Mouse (Mus musculus): ENCODE results near the gene Itpr3. TPM values are rescaled to one million over a fixed set of nuclear protein-coding genes. Genes with fewer than 3 reads are reported as not detected.

Itpr3 gene
- polyA plus RNA-seq, 1 experiment from 2014 or later: 1.5 TPM

- Histone ChIP-seq H3K4me3 (ENCODE audit: low read depth, low read length) (no peak overlapping the region), H3K27me3 (ENCODE audit: control insufficient read depth, insufficient read depth, low read length) (no peaks in the 10 kb centered on the region), H3K9me3 (replicated peaks; ENCODE audit: control insufficient read depth, low read length) (no peaks in the 10 kb centered on the region), H3K27ac (replicated peaks; ENCODE audit: low read depth, low read length) (no peak overlapping the region), H3K4me1 (ENCODE audit: control insufficient read depth, insufficient read depth, low read length) (no peaks in the 10 kb centered on the region; the same call in 1 of the 2 replicates), H3K4me2 (ENCODE audit: low read depth, low read length) (no peak overlapping the region), H3K36me3 (replicated peaks; ENCODE audit: control insufficient read depth, insufficient read depth, low read depth, low read length) (no peaks in the 10 kb centered on the region), H3K9ac (replicated peaks; ENCODE audit: low read length) (no peak overlapping the region)
- no peak for DNase-seq (ENCODE audit: low spot score)
- ATAC-seq (replicated peaks; ENCODE audit: insufficient number of reproducible peaks, low FRiP score, low TSS enrichment, low read depth): no peak
- WGBS: 56% methylated on average over 6 of the region's 6 CpGs
Observed at GRCm38 (mm10) chr17:27074236-27074635, 17.1 kb downstream of the Itpr3 start.

GRCm38 (mm10) chr17:27074849-27075745 is 18.0 kb downstream of the Itpr3 start:
- Histone ChIP-seq H3K4me3 (ENCODE audit: low read depth, low read length) (no peak overlapping the region), H3K4me2 (ENCODE audit: low read depth, low read length) (no peak overlapping the region), H3K27ac (replicated peaks; ENCODE audit: low read depth, low read length) (no peak overlapping the region), H3K9ac (replicated peaks; ENCODE audit: low read length) (no peak overlapping the region; the same call in 1 of the 2 replicates), H3K36me3 (replicated peaks; ENCODE audit: control insufficient read depth, insufficient read depth, low read depth, low read length) (no peaks in the 10 kb centered on the region), H3K4me1 (ENCODE audit: control insufficient read depth, insufficient read depth, low read length) (no peaks in the 10 kb centered on the region; the same call in 1 of the 2 replicates), H3K27me3 (ENCODE audit: control insufficient read depth, insufficient read depth, low read length) (no peaks in the 10 kb centered on the region), H3K9me3 (replicated peaks; ENCODE audit: control insufficient read depth, low read length) (no peaks in the 10 kb centered on the region)
- 85% methylated on average over 17 of the region's 17 CpGs for WGBS
- ATAC-seq (replicated peaks; ENCODE audit: insufficient number of reproducible peaks, low FRiP score, low TSS enrichment, low read depth) (no peak), DNase-seq (ENCODE audit: low spot score) (no peak)

- H3K9me3 ChIP-seq (replicated peaks; ENCODE audit: control insufficient read depth, low read length): no peaks in the 10 kb centered on the region
- H3K4me1 ChIP-seq (ENCODE audit: control insufficient read depth, insufficient read depth, low read length): no peaks in the 10 kb centered on the region; the same call in 1 of the 2 replicates
- H3K4me3 ChIP-seq (ENCODE audit: low read depth, low read length): no peak overlapping the region
- no peak for DNase-seq (ENCODE audit: low spot score)
- ATAC-seq (replicated peaks; ENCODE audit: insufficient number of reproducible peaks, low FRiP score, low TSS enrichment, low read depth): no peak
- H3K9ac ChIP-seq (replicated peaks; ENCODE audit: low read length): no peak overlapping the region
- H3K36me3 ChIP-seq (replicated peaks; ENCODE audit: control insufficient read depth, insufficient read depth, low read depth, low read length): no peaks in the 10 kb centered on the region
- H3K4me2 ChIP-seq (ENCODE audit: low read depth, low read length): no peak overlapping the region
- no peaks in the 10 kb centered on the region for H3K27me3 ChIP-seq (ENCODE audit: control insufficient read depth, insufficient read depth, low read length)
- no peak overlapping the region for H3K27ac ChIP-seq (replicated peaks; ENCODE audit: low read depth, low read length)
- 93% methylated on average over 7 of the region's 7 CpGs for WGBS
Observed at GRCm38 (mm10) chr17:27077133-27077532, 20.0 kb downstream of the Itpr3 start.

GRCm38 (mm10) chr17:27077920-27078319 is 20.8 kb downstream of the Itpr3 start:
- no peak for DNase-seq (ENCODE audit: low spot score)
- H3K4me2 ChIP-seq (ENCODE audit: low read depth, low read length): no peak overlapping the region
- 76% methylated on average over 6 of the region's 6 CpGs for WGBS

GRCm38 (mm10) chr17:27078499-27078898 is 21.4 kb downstream of the Itpr3 start:
- no peak overlapping the region for H3K27ac ChIP-seq (replicated peaks; ENCODE audit: low read depth, low read length)
- no peaks in the 10 kb centered on the region for H3K9me3 ChIP-seq (replicated peaks; ENCODE audit: control insufficient read depth, low read length)
- H3K4me1 ChIP-seq (ENCODE audit: control insufficient read depth, insufficient read depth, low read length): no peaks in the 10 kb centered on the region; the same call in 1 of the 2 replicates
- H3K27me3 ChIP-seq (ENCODE audit: control insufficient read depth, insufficient read depth, low read length): no peaks in the 10 kb centered on the region
- H3K9ac ChIP-seq (replicated peaks; ENCODE audit: low read length): no peak overlapping the region
- no peak for DNase-seq (ENCODE audit: low spot score)
- H3K4me3 ChIP-seq (ENCODE audit: low read depth, low read length): no peak overlapping the region
- ATAC-seq (replicated peaks; ENCODE audit: insufficient number of reproducible peaks, low FRiP score, low TSS enrichment, low read depth): no peak
- H3K36me3 ChIP-seq (replicated peaks; ENCODE audit: control insufficient read depth, insufficient read depth, low read depth, low read length): no peaks in the 10 kb centered on the region
- 85% methylated on average over 6 of the region's 6 CpGs for WGBS
- no peak overlapping the region for H3K4me2 ChIP-seq (ENCODE audit: low read depth, low read length)

More at GRCm38 (mm10) chr17:27077920-27078319, 20.8 kb downstream of the Itpr3 start:
- Histone ChIP-seq H3K36me3 (replicated peaks; ENCODE audit: control insufficient read depth, insufficient read depth, low read depth, low read length) (no peaks in the 10 kb centered on the region), H3K9me3 (replicated peaks; ENCODE audit: control insufficient read depth, low read length) (no peaks in the 10 kb centered on the region), H3K27ac (replicated peaks; ENCODE audit: low read depth, low read length) (no peak overlapping the region), H3K4me3 (ENCODE audit: low read depth, low read length) (no peak overlapping the region), H3K27me3 (ENCODE audit: control insufficient read depth, insufficient read depth, low read length) (no peaks in the 10 kb centered on the region), H3K9ac (replicated peaks; ENCODE audit: low read length) (no peak overlapping the region), H3K4me1 (ENCODE audit: control insufficient read depth, insufficient read depth, low read length) (no peaks in the 10 kb centered on the region; the same call in 1 of the 2 replicates)
- ATAC-seq (replicated peaks; ENCODE audit: insufficient number of reproducible peaks, low FRiP score, low TSS enrichment, low read depth): no peak

- H3K4me2 ChIP-seq (ENCODE audit: low read depth, low read length): no peak overlapping the region
- WGBS: 79% methylated on average over 5 of the region's 5 CpGs
- no peak for DNase-seq (ENCODE audit: low spot score)
- H3K4me1 ChIP-seq (ENCODE audit: control insufficient read depth, insufficient read depth, low read length): no peaks in the 10 kb centered on the region
- no peaks in the 10 kb centered on the region for H3K36me3 ChIP-seq (replicated peaks; ENCODE audit: control insufficient read depth, insufficient read depth, low read depth, low read length)
- no peak overlapping the region for H3K9ac ChIP-seq (replicated peaks; ENCODE audit: low read length)
- no peaks in the 10 kb centered on the region for H3K9me3 ChIP-seq (replicated peaks; ENCODE audit: control insufficient read depth, low read length)
- H3K4me3 ChIP-seq (ENCODE audit: low read depth, low read length): no peak overlapping the region
- H3K27me3 ChIP-seq (ENCODE audit: control insufficient read depth, insufficient read depth, low read length): no peaks in the 10 kb centered on the region
- no peak overlapping the region for H3K27ac ChIP-seq (replicated peaks; ENCODE audit: low read depth, low read length)
- ATAC-seq (replicated peaks; ENCODE audit: insufficient number of reproducible peaks, low FRiP score, low TSS enrichment, low read depth): no peak
Observed at GRCm38 (mm10) chr17:27081868-27082267, 24.8 kb downstream of the Itpr3 start.

GRCm38 (mm10) chr17:27082796-27083195 is 25.7 kb downstream of the Itpr3 start:
- Histone ChIP-seq H3K9ac (replicated peaks; ENCODE audit: low read length) (no peak overlapping the region), H3K9me3 (replicated peaks; ENCODE audit: control insufficient read depth, low read length) (no peaks in the 10 kb centered on the region), H3K4me3 (ENCODE audit: low read depth, low read length) (no peak overlapping the region), H3K36me3 (replicated peaks; ENCODE audit: control insufficient read depth, insufficient read depth, low read depth, low read length) (no peaks in the 10 kb centered on the region), H3K4me2 (ENCODE audit: low read depth, low read length) (no peak overlapping the region), H3K27me3 (ENCODE audit: control insufficient read depth, insufficient read depth, low read length) (no peaks in the 10 kb centered on the region), H3K4me1 (ENCODE audit: control insufficient read depth, insufficient read depth, low read length) (no peaks in the 10 kb centered on the region), H3K27ac (replicated peaks; ENCODE audit: low read depth, low read length) (no peak overlapping the region)
- ATAC-seq (replicated peaks; ENCODE audit: insufficient number of reproducible peaks, low FRiP score, low TSS enrichment, low read depth) (no peak), DNase-seq (ENCODE audit: low spot score) (no peak)
- 62% methylated on average over 8 of the region's 8 CpGs for WGBS

- Histone ChIP-seq H3K9ac (replicated peaks; ENCODE audit: low read length) (no peak overlapping the region), H3K4me2 (ENCODE audit: low read depth, low read length) (no peak overlapping the region), H3K4me1 (ENCODE audit: control insufficient read depth, insufficient read depth, low read length) (no peaks in the 10 kb centered on the region), H3K27me3 (ENCODE audit: control insufficient read depth, insufficient read depth, low read length) (no peaks in the 10 kb centered on the region), H3K36me3 (replicated peaks; ENCODE audit: control insufficient read depth, insufficient read depth, low read depth, low read length) (no peaks in the 10 kb centered on the region), H3K4me3 (ENCODE audit: low read depth, low read length) (no peak overlapping the region), H3K9me3 (replicated peaks; ENCODE audit: control insufficient read depth, low read length) (no peaks in the 10 kb centered on the region), H3K27ac (replicated peaks; ENCODE audit: low read depth, low read length) (no peak overlapping the region)
- no peak for DNase-seq (ENCODE audit: low spot score)
- 80% methylated on average over 9 of the region's 9 CpGs for WGBS
- ATAC-seq (replicated peaks; ENCODE audit: insufficient number of reproducible peaks, low FRiP score, low TSS enrichment, low read depth): no peak
Observed at GRCm38 (mm10) chr17:27083601-27084000, 26.5 kb downstream of the Itpr3 start.

Data from embryonic facial prominence, embryonic 11.5 days (tissue).